Mouse (Mus musculus) bone marrow macrophage, adult 2 months (primary cell): Measurements from ENCODE around the gene Tmc8.

Source experiments
- CTCF ChIP-seq: IDR thresholded peaks from 2 replicates; pipeline ENCODE4 v1.5.1; 2012; ENCODE audit warnings: low read depth, mild to moderate bottlenecking, low read length, moderate library complexity
- POLR2A ChIP-seq: IDR thresholded peaks from 2 replicates; pipeline ENCODE4 v1.6.1; 2012; ENCODE audit warnings: mild to moderate bottlenecking, low read depth, low read length, borderline replicate concordance

GRCm38 (mm10) chr11:117816389-117816996 is 34.6 kb downstream of the Tmc8 start:
- TF ChIP-seq CTCF (no peak), POLR2A (no peak)
